Mouse (Mus musculus) small intestine, adult 2 months (tissue): ENCODE results near the gene Atp6v0a1.

Source experiments
- CTCF ChIP-seq: fragments of 200-500 bp; IDR thresholded peaks from 2 replicates; pipeline ENCODE4 v1.5.1; 2012; ENCODE audit warnings: low read depth, mild to moderate bottlenecking, control low read depth, inconsistent platforms, low read length, moderate library complexity, mixed read lengths; ENCODE audit not compliant: insufficient replicate concordance, insufficient read length; ENCODE audit errors: extremely low read depth
- POLR2A ChIP-seq: fragments of 200-500 bp; IDR thresholded peaks from 2 replicates; pipeline ENCODE4 v1.6.1; 2012; ENCODE audit warnings: low read depth, mild to moderate bottlenecking, control low read depth, inconsistent platforms, low read length, moderate library complexity

GRCm38 (mm10) chr11:101009888-101010784 lies 884 bp downstream of the Atp6v0a1 start:
- TF ChIP-seq CTCF (no peak), POLR2A (no peak)
